Mouse (Mus musculus) forebrain, embryonic 16.5 days (tissue): ENCODE measurements around the gene Gm10778. TPM values are rescaled to one million over a fixed set of nuclear protein-coding genes. Genes with fewer than 3 reads are reported as not detected.
"Not testable (repeated sequence)": the region's sequence is repeated elsewhere in the genome, so short reads cannot be mapped to it uniquely, and the experiment has no call there.

ENCODE experiments used
- ATAC-seq: fragments of 200-750 bp; cut with Nextera tagmentation; 2 replicates; pipeline ENCODE4 v1.8.0; 2017; ENCODE audit warnings: mild to moderate bottlenecking, moderate library complexity
- H3K27ac ChIP-seq: fragments of 300-500 bp; sonication (generic); 2 replicates; pipeline ENCODE4 v1.5.1; 2014; ENCODE audit warnings: low read length, control low read depth
- H3K27me3 ChIP-seq: fragments of 300-500 bp; sonication (generic); replicated peaks from 2 replicates; pipeline ENCODE4 v1.6.1; 2014; ENCODE audit warnings: low read length; ENCODE audit not compliant: control insufficient read depth, insufficient read depth
- H3K36me3 ChIP-seq: fragments of 300-500 bp; sonication (generic); 2 replicates; pipeline ENCODE4 v1.6.1; 2014; ENCODE audit not compliant: control insufficient read depth, insufficient read depth
- H3K4me1 ChIP-seq: fragments of 300-500 bp; sonication (generic); replicated peaks from 2 replicates; pipeline ENCODE4 v1.6.1; 2014; ENCODE audit warnings: low read length; ENCODE audit not compliant: control insufficient read depth, insufficient read depth
- H3K4me2 ChIP-seq: fragments of 300-500 bp; sonication (generic); 2 replicates; pipeline ENCODE4 v1.6.1; 2014; ENCODE audit warnings: mild to moderate bottlenecking, low read length, control low read depth
- H3K4me3 ChIP-seq: fragments of 300-500 bp; sonication (generic); replicated peaks from 2 replicates; pipeline ENCODE4 v1.5.1; 2014; ENCODE audit warnings: mild to moderate bottlenecking, low read length, control low read depth
- H3K9ac ChIP-seq: fragments of 300-500 bp; sonication (generic); replicated peaks from 2 replicates; pipeline ENCODE4 v1.6.1; 2014; ENCODE audit warnings: low read depth, low read length, control low read depth
- H3K9me3 ChIP-seq: fragments of 300-500 bp; sonication (generic); 2 replicates; pipeline ENCODE4 v1.6.1; 2016; ENCODE audit warnings: low read length; ENCODE audit not compliant: control insufficient read depth
- WGBS: fragments of 180-500 bp; shearing (Covaris S2); extraction: QIAGEN DNeasy Blood & Tissue Kit; methylation state at CpG from one replicate; pipeline ENCODE4 v1.1.7; 2014; 5-methylcytosine and 5-hydroxymethylcytosine counted together
- polyA plus RNA-seq: library from polyadenylated mRNA; unstranded; fragments of >200 nt; fragmentation: Nextera tagmentation; extraction: Ambion mirVana; gene quantifications from 2 replicates; pipeline ENCODE4 v1.2.1, GENCODE M21; 2015

Gm10778 gene
- polyA plus RNA-seq, 1 experiment from 2014 or later = 6.6 TPM

- not testable (repeated sequence) for H3K9me3 ChIP-seq, H3K9ac ChIP-seq, H3K27me3 ChIP-seq, H3K4me1 ChIP-seq, H3K4me3 ChIP-seq, H3K36me3 ChIP-seq, H3K27ac ChIP-seq, H3K4me2 ChIP-seq
- 0 out of 2 replicates have a peak, but pooled peaks have one; percentile 49 for ATAC-seq
- no CpG with 5 or more reads among the region's 18 CpGs for WGBS
These were observed 38.3 kb downstream of the Gm10778 start for GRCm38 (mm10) chr10:81687114-81687513.

- H3K4me1 ChIP-seq, H3K9me3 ChIP-seq, H3K36me3 ChIP-seq, H3K27me3 ChIP-seq, H3K4me2 ChIP-seq, H3K4me3 ChIP-seq, H3K27ac ChIP-seq, H3K9ac ChIP-seq: not testable (repeated sequence)
- no CpG with 5 or more reads among the region's 46 CpGs for WGBS
- ATAC-seq = peak; percentile 100
These were observed 55.9 kb downstream of the Gm10778 start, which contains the start of gene Zfp433 for GRCm38 (mm10) chr10:81704531-81705301. Gene Zfp433 (plus strand): TSS chr10:81704825.

Other genes starting within 250 kb of the Gm10778 start
- gene Nfic, start 193.4 kb upstream of the Gm10778 start, polyA plus RNA-seq = 25.4 and 27.0 TPM in 2 replicates
- 75.3 and 93.0 TPM in 2 replicates for gene Celf5, start 166.3 kb upstream of the Gm10778 start, polyA plus RNA-seq
- gene Ncln, start 152.7 kb upstream of the Gm10778 start, polyA plus RNA-seq = 70.4 and 80.9 TPM in 2 replicates
- gene S1pr4, start 148.9 kb upstream of the Gm10778 start, polyA plus RNA-seq = 0.40 and 0.53 TPM in 2 replicates
- gene Gna15, start 124.8 kb upstream of the Gm10778 start, polyA plus RNA-seq = 0.42 and 0.76 TPM in 2 replicates
- gene Gna11, start 103.9 kb upstream of the Gm10778 start, polyA plus RNA-seq = 106 and 112 TPM in 2 replicates
- gene Aes, start 89.6 kb upstream of the Gm10778 start, polyA plus RNA-seq = 632 and 683 TPM in 2 replicates
- gene Tle2, start 74.5 kb upstream of the Gm10778 start, polyA plus RNA-seq = 27.1 and 32.6 TPM in 2 replicates
- 3.5 and 3.7 TPM in 2 replicates for gene Tle6, start 48.0 kb upstream of the Gm10778 start, polyA plus RNA-seq
- 2.7 and 3.4 TPM in 2 replicates for gene BC025920, start 42.8 kb upstream of the Gm10778 start, polyA plus RNA-seq
- 51.4 and 55.1 TPM in 2 replicates for gene Sirt6, start 21.3 kb upstream of the Gm10778 start, polyA plus RNA-seq
- gene Ankrd24, start 20.5 kb upstream of the Gm10778 start, polyA plus RNA-seq = 13.8 and 16.5 TPM in 2 replicates
- 20.4 and 25.1 TPM in 2 replicates for gene Zfp433, start 55.8 kb downstream of the Gm10778 start, polyA plus RNA-seq
- 16.0 and 23.5 TPM in 2 replicates for gene Gm3055, start 122.1 kb downstream of the Gm10778 start, polyA plus RNA-seq
- gene Gm4767, start 163.1 kb downstream of the Gm10778 start, polyA plus RNA-seq = 3.2 and 4.4 TPM in 2 replicates
- gene Gm32687, start 214.9 kb downstream of the Gm10778 start, polyA plus RNA-seq = 14.9 and 16.8 TPM in 2 replicates